Mouse (Mus musculus) gastrocnemius, postnatal 36 days (tissue): ENCODE results near the gene Ppp2r2c. TPM values are rescaled to one million over a fixed set of nuclear protein-coding genes. Genes with fewer than 3 reads are reported as not detected.

Experiments used
- DNase-seq, 2 experiments: peaks; one replicate each; pipeline ENCODE4 v3.0.0; 2022
- intact Hi-C: fragments of 180-260 bp; cut with DNase I; formaldehyde crosslinking; loops from one replicate; pipeline ENCODE4 v1.15.1; 2025
- total RNA-seq, 2 experiments: library from RNA; stranded (reverse); gene quantifications; 2 replicates each; pipeline ENCODE4 v1.2.3; 2021

Gene Ppp2r2c
- total RNA-seq, 2 experiments from 2014 or later, result 0.23 to 0.32 TPM

- DNase-seq, result no peak
- intact Hi-C loops, result no loop called here
Observed at GRCm38 (mm10) chr5:36869186-36869577, 869 bp downstream of the Ppp2r2c start.

- no peak for DNase-seq
- intact Hi-C loops, result no loop called here
Observed at GRCm38 (mm10) chr5:36869578-36870236, 1.4 kb downstream of the Ppp2r2c start.

- no peak for DNase-seq
- intact Hi-C loops, result no loop called here
Observed at GRCm38 (mm10) chr5:36870916-36871315, 2.6 kb downstream of the Ppp2r2c start.

- DNase-seq, result no peak
- intact Hi-C loops, result no loop called here
Observed at GRCm38 (mm10) chr5:36875956-36876355, 7.6 kb downstream of the Ppp2r2c start.

GRCm38 (mm10) chr5:36876777-36877396, 8.6 kb downstream of the Ppp2r2c start:
- intact Hi-C loops, result no loop called here
- no peak for DNase-seq

GRCm38 (mm10) chr5:36877641-36878040, 9.3 kb downstream of the Ppp2r2c start:
- no peak for DNase-seq
- intact Hi-C loops, result no loop called here

GRCm38 (mm10) chr5:36878801-36879200, 10.5 kb downstream of the Ppp2r2c start:
- no peak for DNase-seq
- intact Hi-C loops, result no loop called here

- DNase-seq, result no peak
- intact Hi-C loops, result no loop called here
Observed at GRCm38 (mm10) chr5:36880622-36881021, 12.3 kb downstream of the Ppp2r2c start.

- no peak for DNase-seq
- intact Hi-C loops, result no loop called here
Observed at GRCm38 (mm10) chr5:36883516-36883915, 15.2 kb downstream of the Ppp2r2c start.

- DNase-seq, result no peak
- intact Hi-C loops, result loop anchor here (5.0 kb wide), 1 partner anchor 878 kb away; no protein-coding TSS in a partner anchor
Observed at GRCm38 (mm10) chr5:36885067-36885466, 16.8 kb downstream of the Ppp2r2c start.

GRCm38 (mm10) chr5:36885595-36885994, 17.3 kb downstream of the Ppp2r2c start:
- intact Hi-C loops, result loop anchor here (5.0 kb wide), 1 partner anchor 878 kb away; no protein-coding TSS in a partner anchor
- DNase-seq, result no peak

- no peak for DNase-seq
- intact Hi-C loops, result loop anchor here (5.0 kb wide), 1 partner anchor 879 kb away; no protein-coding TSS in a partner anchor
Observed at GRCm38 (mm10) chr5:36886298-36886697, 18.0 kb downstream of the Ppp2r2c start.

- no peak for DNase-seq
- intact Hi-C loops, result loop anchor here (5.0 kb wide), 1 partner anchor 880 kb away; no protein-coding TSS in a partner anchor
Observed at GRCm38 (mm10) chr5:36886852-36887283, 18.6 kb downstream of the Ppp2r2c start.

- intact Hi-C loops, result loop anchor here (5.0 kb wide), 1 partner anchor 880 kb away; no protein-coding TSS in a partner anchor
- no peak for DNase-seq
Observed at GRCm38 (mm10) chr5:36887299-36887988, 19.1 kb downstream of the Ppp2r2c start.

GRCm38 (mm10) chr5:36888501-36888900, 20.2 kb downstream of the Ppp2r2c start:
- intact Hi-C loops, result loop anchor here (5.0 kb wide), 1 partner anchor 881 kb away; no protein-coding TSS in a partner anchor
- no peak for DNase-seq

- no peak for DNase-seq
- intact Hi-C loops, result loop anchor here (5.0 kb wide), 1 partner anchor 882 kb away; no protein-coding TSS in a partner anchor
Observed at GRCm38 (mm10) chr5:36888911-36889310, 20.6 kb downstream of the Ppp2r2c start.

- intact Hi-C loops, result loop anchor here (5.0 kb wide), 1 partner anchor 882 kb away; no protein-coding TSS in a partner anchor
Observed at GRCm38 (mm10) chr5:36889380-36889886, 21.1 kb downstream of the Ppp2r2c start.

GRCm38 (mm10) chr5:36890794-36891193, 22.5 kb downstream of the Ppp2r2c start:
- intact Hi-C loops, result no loop called here
- no peak for DNase-seq

More at GRCm38 (mm10) chr5:36889380-36889886, 21.1 kb downstream of the Ppp2r2c start:
- DNase-seq, result no peak

GRCm38 (mm10) chr5:36891793-36892470, 23.6 kb downstream of the Ppp2r2c start:
- intact Hi-C loops, result no loop called here
- DNase-seq, result no peak

- intact Hi-C loops, result no loop called here
- no peak for DNase-seq
Observed at GRCm38 (mm10) chr5:36893263-36893662, 24.9 kb downstream of the Ppp2r2c start.
